Mouse (Mus musculus) spleen, adult 2 months (tissue): Measurements from ENCODE around the gene Hspbp1.

ENCODE experiments used
- CTCF ChIP-seq: fragments of 200-500 bp; IDR thresholded peaks from 2 replicates; pipeline ENCODE4 v1.5.1; 2011; ENCODE audit warnings: mild to moderate bottlenecking, inconsistent platforms; ENCODE audit not compliant: insufficient read depth, insufficient read length, insufficient replicate concordance; ENCODE audit errors: extremely low read depth
- POLR2A ChIP-seq: fragments of 200-500 bp; IDR thresholded peaks from 2 replicates; pipeline ENCODE4 v1.6.1; 2011; ENCODE audit warnings: low read depth, low read length, inconsistent platforms

DNA sequence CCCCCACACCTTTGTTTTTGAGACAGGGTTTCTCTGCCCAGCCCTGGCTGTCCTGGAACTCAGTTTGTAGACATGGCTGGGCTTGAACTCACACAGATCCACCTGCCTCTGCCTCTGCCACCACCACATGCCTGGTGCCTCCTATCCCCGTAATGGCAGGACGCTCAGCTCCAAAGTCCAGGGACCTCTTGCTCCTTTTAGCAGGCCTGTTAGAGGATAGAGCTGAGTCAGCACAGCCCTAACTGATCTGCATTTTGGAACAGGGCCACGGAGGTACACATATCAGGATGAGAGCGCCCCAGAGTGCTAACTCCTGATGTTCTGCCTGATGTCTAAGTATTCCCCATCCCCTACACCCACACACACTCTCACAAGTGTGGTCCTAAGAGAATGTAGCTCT, 53.8 kb downstream of the Hspbp1 start, which contains the start of gene Tmem86b:
- no peak for TF ChIP-seq CTCF
- no peak for TF ChIP-seq POLR2A
